Mouse (Mus musculus) myocyte (in vitro differentiated cells): ENCODE data around the gene Crtac1. TPM values are rescaled to one million over a fixed set of nuclear protein-coding genes. Genes with fewer than 3 reads are reported as not detected.

Source experiments
- H3K27me3 ChIP-seq: one replicate; pipeline ENCODE4 v1.6.1; 2011; ENCODE audit not compliant: control insufficient read depth, insufficient read depth, insufficient read length
- H3K36me3 ChIP-seq: one replicate; pipeline ENCODE4 v1.6.1; 2011; ENCODE audit not compliant: control insufficient read depth, insufficient read depth
- H3K4me2 ChIP-seq: one replicate; pipeline ENCODE4 v1.6.1; 2011; ENCODE audit warnings: low read depth, control low read depth
- H3K4me3 ChIP-seq: one replicate; pipeline ENCODE4 v1.5.1; 2011; ENCODE audit warnings: mild to moderate bottlenecking, control low read depth, moderate library complexity
- H3K79me2 ChIP-seq: one replicate; pipeline ENCODE4 v1.6.1; 2011; ENCODE audit not compliant: control insufficient read depth, insufficient read depth
- H3ac ChIP-seq: one replicate; pipeline ENCODE4 v1.6.1; 2011; ENCODE audit not compliant: control insufficient read depth, insufficient read length
- CEBPB ChIP-seq: IDR thresholded peaks from 2 replicates; pipeline ENCODE4 v1.6.1; 2011; ENCODE audit warnings: mild to moderate bottlenecking, moderate library complexity; ENCODE audit not compliant: poor library complexity, insufficient read depth, severe bottlenecking
- E2F4 ChIP-seq: IDR thresholded peaks from one replicate; pipeline ENCODE4 v1.6.1; 2011; ENCODE audit warnings: mild to moderate bottlenecking, control low read depth, moderate library complexity; ENCODE audit not compliant: insufficient read depth
- MAX ChIP-seq: IDR thresholded peaks from one replicate; pipeline ENCODE4 v1.6.1; 2011; ENCODE audit warnings: low read depth, mild to moderate bottlenecking, control low read depth
- MYOD1 ChIP-seq, 3 experiments: IDR thresholded peaks; one replicate each; pipeline ENCODE4 v1.6.1; 2011; ENCODE audit warnings: control low read depth in 2 of 3, low read depth in 2 of 3, mild to moderate bottlenecking in 2 of 3, moderate library complexity in 1 of 3; ENCODE audit not compliant: insufficient read length in 2 of 3, control insufficient read depth in 1 of 3
- MYOG ChIP-seq, 3 experiments: IDR thresholded peaks; one replicate each; pipeline ENCODE4 v1.6.1; 2011; ENCODE audit warnings: control low read depth in 2 of 3, low read depth in 2 of 3, mild to moderate bottlenecking in 2 of 3; ENCODE audit not compliant: insufficient read length in 2 of 3, control insufficient read depth in 1 of 3, insufficient read depth in 1 of 3
- POLR2A ChIP-seq: IDR thresholded peaks from one replicate; pipeline ENCODE4 v1.6.1; 2011; ENCODE audit warnings: low read depth, mild to moderate bottlenecking, control low read depth, moderate library complexity; ENCODE audit not compliant: insufficient read length
- POLR2AphosphoS2 ChIP-seq: IDR thresholded peaks from one replicate; pipeline ENCODE4 v1.6.1; 2011; ENCODE audit warnings: low read depth, control low read depth; ENCODE audit not compliant: insufficient read length
- REST ChIP-seq: IDR thresholded peaks from one replicate; pipeline ENCODE4 v1.6.1; 2011; ENCODE audit warnings: mild to moderate bottlenecking, control low read depth, moderate library complexity; ENCODE audit not compliant: insufficient read depth, insufficient read length
- SRF ChIP-seq: IDR thresholded peaks from one replicate; pipeline ENCODE4 v1.6.1; 2011; ENCODE audit warnings: low read depth; ENCODE audit not compliant: control insufficient read depth, insufficient read length
- TCF12 ChIP-seq: IDR thresholded peaks from one replicate; pipeline ENCODE4 v1.6.1; 2011; ENCODE audit warnings: mild to moderate bottlenecking, control low read depth; ENCODE audit not compliant: poor library complexity, insufficient read depth, severe bottlenecking
- TCF3 ChIP-seq: IDR thresholded peaks from one replicate; pipeline ENCODE4 v1.6.1; 2011; ENCODE audit warnings: low read depth, control low read depth; ENCODE audit not compliant: insufficient read length
- USF1 ChIP-seq: IDR thresholded peaks from one replicate; pipeline ENCODE4 v1.6.1; 2011; ENCODE audit warnings: low read depth, mild to moderate bottlenecking, control low read depth, moderate library complexity
- polyA plus RNA-seq: library from polyadenylated mRNA; unstranded; fragments of >200 nt; fragmentation: generic; extraction: Trizol; gene quantifications from one replicate; pipeline ENCODE4 v1.2.1, GENCODE M21; 2012; ENCODE audit warnings: missing spikeins

Gene Crtac1
- polyA plus RNA-seq, 1 experiment: not detected

GRCm38 (mm10) chr19:42312191-42312590 lies 119.4 kb downstream of the Crtac1 start:
- no peak overlapping the region for H3K4me3 ChIP-seq
- no peak overlapping the region for H3ac ChIP-seq
- no peak for TF ChIP-seq REST
- no peak for TF ChIP-seq CEBPB
- TF ChIP-seq TCF3: no peak
- no peak for TF ChIP-seq MYOD1 (IDR thresholded peaks at IDR 0.05; ENCODE audit: control insufficient read depth in 1 of 3, insufficient read length in 2 of 3, low read depth in 2 of 3)
- TF ChIP-seq E2F4: no peak
- no peak for TF ChIP-seq MAX
- no peak for TF ChIP-seq USF1
- no peak for TF ChIP-seq POLR2AphosphoS2
- no peak for TF ChIP-seq POLR2A
- no peak for TF ChIP-seq SRF
- no peak for TF ChIP-seq MYOG (IDR thresholded peaks at IDR 0.05; ENCODE audit: control insufficient read depth in 1 of 3, insufficient read depth in 1 of 3, insufficient read length in 2 of 3, low read depth in 2 of 3)
- TF ChIP-seq TCF12: no peak
- no peaks in the 10 kb centered on the region for H3K36me3 ChIP-seq
- H3K4me2 ChIP-seq: no peak overlapping the region
- peaks cover 73% of the 10 kb centered on the region for H3K27me3 ChIP-seq
- H3K79me2 ChIP-seq: no peaks in the 10 kb centered on the region

- Histone ChIP-seq H3K4me3 (no peak overlapping the region), H3K79me2 (no peaks in the 10 kb centered on the region), H3K27me3 (peaks cover 73% of the 10 kb centered on the region), H3ac (no peak overlapping the region), H3K4me2 (no peak overlapping the region), H3K36me3 (no peaks in the 10 kb centered on the region)
- TF ChIP-seq MAX: no peak
Measured at GRCm38 (mm10) chr19:42311332-42311731, 120.3 kb downstream of the Crtac1 start.

GRCm38 (mm10) chr19:42308931-42309330 lies 122.7 kb downstream of the Crtac1 start:
- Histone ChIP-seq H3K27me3 (peaks cover 74% of the 10 kb centered on the region), H3K36me3 (no peaks in the 10 kb centered on the region), H3K4me3 (no peak overlapping the region), H3K4me2 (no peak overlapping the region), H3ac (no peak overlapping the region), H3K79me2 (no peaks in the 10 kb centered on the region)
- TF ChIP-seq MAX (no peak), REST (no peak), MYOD1 (IDR thresholded peaks at IDR 0.05; ENCODE audit: control insufficient read depth in 1 of 3, insufficient read length in 2 of 3, low read depth in 2 of 3) (no peak), TCF3 (no peak), POLR2A (no peak), USF1 (no peak), CEBPB (no peak), E2F4 (no peak), POLR2AphosphoS2 (no peak), MYOG (IDR thresholded peaks at IDR 0.05; ENCODE audit: control insufficient read depth in 1 of 3, insufficient read depth in 1 of 3, insufficient read length in 2 of 3, low read depth in 2 of 3) (no peak), SRF (no peak), TCF12 (no peak)

- TF ChIP-seq POLR2AphosphoS2 (no peak), TCF12 (no peak), POLR2A (no peak), USF1 (no peak), MAX (no peak)
- Histone ChIP-seq H3ac (no peak overlapping the region), H3K4me2 (no peak overlapping the region), H3K36me3 (no peaks in the 10 kb centered on the region), H3K79me2 (no peaks in the 10 kb centered on the region), H3K4me3 (no peak overlapping the region), H3K27me3 (peaks cover 76% of the 10 kb centered on the region)
Measured at GRCm38 (mm10) chr19:42307019-42307418, 124.6 kb downstream of the Crtac1 start.

- TF ChIP-seq SRF (no peak), POLR2A (no peak), REST (no peak)
- Histone ChIP-seq H3ac (no peak overlapping the region), H3K4me2 (no peak overlapping the region), H3K27me3 (peaks cover 74% of the 10 kb centered on the region), H3K79me2 (no peaks in the 10 kb centered on the region), H3K36me3 (no peaks in the 10 kb centered on the region), H3K4me3 (no peak overlapping the region)
Measured at GRCm38 (mm10) chr19:42306202-42306601, 125.4 kb downstream of the Crtac1 start.
